ENCODE assay signal across 12 mouse cellular contexts in the genomic region with DNA sequence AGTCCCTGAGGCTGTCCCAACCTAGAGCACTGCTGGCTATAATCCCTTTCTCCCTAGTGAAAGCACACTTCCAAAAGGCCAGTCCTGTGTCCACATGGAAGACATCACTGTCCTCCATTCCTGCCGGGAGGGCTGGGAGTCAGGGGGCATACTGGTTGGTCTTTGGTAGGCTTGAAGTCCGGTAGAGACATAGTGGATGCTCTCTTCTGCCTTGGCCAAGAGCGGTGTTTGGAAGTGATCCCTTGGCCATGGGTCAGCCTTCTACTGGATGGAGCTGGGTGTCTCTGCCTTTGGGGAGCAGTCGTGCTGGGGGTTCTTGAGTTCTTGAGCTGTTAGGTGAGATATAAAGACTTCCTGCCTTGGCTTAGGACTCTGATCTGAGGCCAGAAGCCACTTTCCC. TPM values are rescaled to one million over a fixed set of nuclear protein-coding genes. Genes with fewer than 3 reads are reported as not detected.
DNase-seq lines count a peak whose midpoint lies in the region; ATAC-seq and TF ChIP-seq lines count a peak whose summit lies in the region.
"Had no signal": no experiment of that assay in that cellular context is flagged by ENCODE, and none has a peak within 500 bp of the region (broad histone marks: within the 10 kb centered on the region; RNA-seq: fewer than 3 reads in every experiment).

No protein-coding gene starts in this region.

- peak overlapping the region; percentile 72 for H3K4me3 ChIP-seq in heart, embryonic 10.5 days
- H3K4me3 ChIP-seq in heart, adult 2 months: no peak overlapping the region
- peak overlapping the region; percentile 1; the same call in 1 of the 2 replicates for H3K4me3 ChIP-seq in brown adipose tissue, adult 24 weeks (ENCODE audit: insufficient read depth, low read depth, low read length)
- peak overlapping the region; percentile 58 for H3K4me3 ChIP-seq in forebrain, embryonic 16.5 days (replicated peaks; ENCODE audit: low read length)
- peak overlapping the region; percentile 60 for H3K4me3 ChIP-seq in midbrain, embryonic 11.5 days (ENCODE audit: low read depth, low read length)
- H3K4me3 ChIP-seq: erythroblast, embryonic 14.5 days had no signal

- H3K27ac ChIP-seq in heart, embryonic 10.5 days: peak overlapping the region; percentile 82; the same call in 1 of the 2 replicates
- H3K27ac ChIP-seq in heart, adult 2 months: no peak overlapping the region
- H3K27ac ChIP-seq in brown adipose tissue, adult 24 weeks (replicated peaks; ENCODE audit: low read depth, low read length): no peak overlapping the region
- H3K27ac ChIP-seq in forebrain, embryonic 16.5 days (ENCODE audit: low read length): no peak overlapping the region
- no peak overlapping the region; the same call in 1 of the 2 replicates for H3K27ac ChIP-seq in midbrain, embryonic 11.5 days (ENCODE audit: low read depth, low read length)

- peaks cover 56% of the 10 kb centered on the region for H3K27me3 ChIP-seq in heart, embryonic 10.5 days (ENCODE audit: insufficient read depth, poor library complexity, severe bottlenecking)
- peaks cover 5% of the 10 kb centered on the region for H3K27me3 ChIP-seq in heart, adult 2 months (ENCODE audit: control insufficient read depth, insufficient read depth, low read length)
- H3K27me3 ChIP-seq in forebrain, embryonic 16.5 days (replicated peaks; ENCODE audit: control insufficient read depth, insufficient read depth, low read length): no peaks in the 10 kb centered on the region
- peaks cover 4% of the 10 kb centered on the region; the same call in 1 of the 2 replicates for H3K27me3 ChIP-seq in midbrain, embryonic 11.5 days (ENCODE audit: control insufficient read depth, insufficient read depth, low read length)

- intact Hi-C loops in heart, adult 2 months (cut with DNase I): no loop called here
- intact Hi-C loops in left cerebral cortex, postnatal 4 days (cut with DNase I): loop anchor here (5.0 kb wide), 1 partner anchor 114 kb away; no protein-coding TSS in a partner anchor

- TF ChIP-seq POLR2A in heart, adult 2 months (IDR thresholded peaks at IDR 0.05; ENCODE audit: insufficient read depth, low read depth, low read length): no peak

- no peak for ATAC-seq in forebrain, embryonic 16.5 days
- no peak for ATAC-seq in midbrain, embryonic 11.5 days (ENCODE audit: low FRiP score)
- ATAC-seq: activated CD4-positive, CD25-positive, alpha-beta regulatory T cell, adult 4 months had no signal

- 55% methylated on average over 4 of the region's 4 CpGs for WGBS in heart, embryonic 10.5 days
- WGBS in heart, adult 2 months: 46% methylated on average over 4 of the region's 4 CpGs
- whole genome bisulfite sequencing in forebrain, embryonic 16.5 days: 71% methylated on average over 4 of the region's 4 CpGs
- 68% methylated on average over 4 of the region's 4 CpGs for WGBS in midbrain, embryonic 11.5 days

- no peaks in the 10 kb centered on the region for H3K36me3 ChIP-seq in heart, embryonic 10.5 days
- no peaks in the 10 kb centered on the region for H3K36me3 ChIP-seq in heart, adult 2 months (ENCODE audit: control insufficient read depth, insufficient read depth, low read length)
- no peaks in the 10 kb centered on the region for H3K36me3 ChIP-seq in forebrain, embryonic 16.5 days (ENCODE audit: control insufficient read depth, insufficient read depth)
- H3K36me3 ChIP-seq in midbrain, embryonic 11.5 days (ENCODE audit: control insufficient read depth, insufficient read depth, low read length): no peaks in the 10 kb centered on the region

- no peak for TF ChIP-seq CTCF in heart, adult 2 months (IDR thresholded peaks at IDR 0.05)

- H3K4me1 ChIP-seq in heart, embryonic 10.5 days: peaks cover 41% of the 10 kb centered on the region
- no peaks in the 10 kb centered on the region for H3K4me1 ChIP-seq in heart, adult 2 months (ENCODE audit: control insufficient read depth, insufficient read depth, low read length)
- H3K4me1 ChIP-seq in brown adipose tissue, adult 24 weeks (ENCODE audit: control insufficient read depth, insufficient read depth, insufficient read length, low read length): no peaks in the 10 kb centered on the region
- H3K4me1 ChIP-seq in forebrain, embryonic 16.5 days (replicated peaks; ENCODE audit: control insufficient read depth, insufficient read depth, low read length): peaks cover 26% of the 10 kb centered on the region
- peaks cover 19% of the 10 kb centered on the region for H3K4me1 ChIP-seq in midbrain, embryonic 11.5 days (ENCODE audit: control insufficient read depth, insufficient read depth, low read length)

- no peak for TF ChIP-seq EP300 in heart, adult 2 months (IDR thresholded peaks at IDR 0.05; ENCODE audit: insufficient read depth, low read depth, low read length)

- no peak overlapping the region for H3K9ac ChIP-seq in heart, adult 2 months (ENCODE audit: low read depth, low read length)
- peak overlapping the region; percentile 61 for H3K9ac ChIP-seq in forebrain, embryonic 16.5 days (replicated peaks; ENCODE audit: low read depth, low read length)
- peak overlapping the region; percentile 83 for H3K9ac ChIP-seq in midbrain, embryonic 11.5 days (ENCODE audit: low read length)

- no peaks in the 10 kb centered on the region for H3K79me2 ChIP-seq in heart, adult 2 months (replicated peaks; ENCODE audit: control insufficient read depth, insufficient read depth, low read length)

- no peaks in the 10 kb centered on the region for H3K9me3 ChIP-seq in heart, embryonic 10.5 days
- no peaks in the 10 kb centered on the region for H3K9me3 ChIP-seq in forebrain, embryonic 16.5 days (ENCODE audit: control insufficient read depth, low read length)
- no peaks in the 10 kb centered on the region for H3K9me3 ChIP-seq in midbrain, embryonic 11.5 days (ENCODE audit: control insufficient read depth, low read length)

- DNase-seq in heart, embryonic 10.5 days (ENCODE audit: low spot score): no peak
- DNase-seq in heart, adult 2 months: no peak
- DNase-seq in midbrain, embryonic 11.5 days (ENCODE audit: low spot score, missing footprints): no peak
- DNase-seq in left cerebral cortex, adult 9 months (ENCODE audit: low spot score in 2 of 2): no peak
- DNase-seq in testis, postnatal 14 days (ENCODE audit: low spot score): no peak
- no peak for DNase-seq in left cerebral cortex, postnatal 4 days
- DNase-seq: kidney, postnatal 4 days had no signal

- H3K4me2 ChIP-seq in forebrain, embryonic 16.5 days (ENCODE audit: low read length): peak overlapping the region; percentile 60
- peak overlapping the region; percentile 90 for H3K4me2 ChIP-seq in midbrain, embryonic 11.5 days

RNA-seq across cellular contexts. Expression of gene Wscd2, which starts 1.4 kb away (rescaled TPM):
- polyA plus RNA-seq in heart, embryonic 10.5 days (2016; fragmentation: Nextera tagmentation; extraction: Ambion mirVana): 2.5 and 4.3 TPM in 2 replicates
- total RNA-seq in heart, adult 2 months (2021): under 1 TPM; 0.26 to 0.34 TPM
- 0.82 and 1.5 TPM in 2 replicates for polyA plus RNA-seq in heart, adult 2 months (2012; rRNA removed)
- 1.9 and 2.0 TPM in 2 replicates for polyA plus RNA-seq in brown adipose tissue, adult 24 weeks (2012; ENCODE audit: insufficient read depth, insufficient read length, missing spikeins)
- 6.6 and 11.3 TPM in 2 replicates for polyA plus RNA-seq in forebrain, embryonic 16.5 days (2015; fragmentation: Nextera tagmentation; extraction: Ambion mirVana)
- 8.0 and 9.1 TPM in 2 replicates for polyA plus RNA-seq in midbrain, embryonic 11.5 days (2014; fragmentation: Nextera tagmentation; extraction: Ambion mirVana)
- total RNA-seq in left cerebral cortex, postnatal 4 days (2021): 10 to 100 TPM; 39.4 to 43.9 TPM
- polyA plus RNA-seq: C2C12; erythroblast, embryonic 14.5 days had no signal
